Mouse (Mus musculus) neural tube, embryonic 15.5 days (tissue): Measurements from ENCODE around the gene Adamts12. TPM values are rescaled to one million over a fixed set of nuclear protein-coding genes. Genes with fewer than 3 reads are reported as not detected.

Experiments used
- ATAC-seq: fragments of 200-750 bp; cut with Nextera tagmentation; 2 replicates; pipeline ENCODE4 v1.8.0; 2017; ENCODE audit warnings: mild to moderate bottlenecking, moderate TSS enrichment, moderate library complexity; ENCODE audit not compliant: low FRiP score
- H3K27ac ChIP-seq: fragments of 300-500 bp; sonication (generic); replicated peaks from 2 replicates; pipeline ENCODE4 v1.5.1; 2015; ENCODE audit warnings: mild to moderate bottlenecking, inconsistent platforms
- H3K27me3 ChIP-seq: fragments of 300-500 bp; sonication (generic); replicated peaks from 2 replicates; pipeline ENCODE4 v1.6.1; 2015; ENCODE audit warnings: inconsistent platforms
- H3K36me3 ChIP-seq: fragments of 300-500 bp; sonication (generic); 2 replicates; pipeline ENCODE4 v1.6.1; 2015; ENCODE audit warnings: inconsistent platforms
- H3K4me1 ChIP-seq: fragments of 300-500 bp; sonication (generic); 2 replicates; pipeline ENCODE4 v1.6.1; 2015; ENCODE audit warnings: inconsistent platforms
- H3K4me2 ChIP-seq: fragments of 300-500 bp; sonication (generic); 2 replicates; pipeline ENCODE4 v1.6.1; 2015; ENCODE audit warnings: inconsistent platforms, mild to moderate bottlenecking, moderate library complexity
- H3K4me3 ChIP-seq: fragments of 300-500 bp; sonication (generic); replicated peaks from 2 replicates; pipeline ENCODE4 v1.5.1; 2015; ENCODE audit warnings: mild to moderate bottlenecking, inconsistent platforms
- H3K9ac ChIP-seq: fragments of 300-500 bp; sonication (generic); replicated peaks from 2 replicates; pipeline ENCODE4 v1.6.1; 2015; ENCODE audit warnings: mild to moderate bottlenecking, inconsistent platforms
- H3K9me3 ChIP-seq: fragments of 300-500 bp; sonication (generic); replicated peaks from 2 replicates; pipeline ENCODE4 v1.6.1; 2016; ENCODE audit warnings: inconsistent platforms
- WGBS: fragments of 180-500 bp; shearing (Covaris S2); methylation state at CpG from one replicate; pipeline ENCODE4 v1.1.7; 2015; ENCODE audit warnings: mixed read lengths; 5-methylcytosine and 5-hydroxymethylcytosine counted together
- polyA plus RNA-seq: library from polyadenylated mRNA; unstranded; fragments of >200 nt; fragmentation: Nextera tagmentation; extraction: Ambion mirVana; gene quantifications from 2 replicates; pipeline ENCODE4 v1.2.1, GENCODE M21; 2015

Gene Adamts12
- 1.5 and 1.9 TPM in 2 replicates for polyA plus RNA-seq

GRCm38 (mm10) chr15:11064558-11065411, at the start of gene Adamts12:
TSS of gene Adamts12 (plus strand) at chr15:11064790.
- Histone ChIP-seq H3K4me1 (peaks cover 27% of the 10 kb centered on the region), H3K4me2 (peak within 1 kb of the TSS; percentile 57), H3K9ac (peak within 1 kb of the TSS; percentile 42), H3K36me3 (no peaks in the 10 kb centered on the region), H3K27ac (peak within 1 kb of the TSS; percentile 81), H3K27me3 (no peaks in the 10 kb centered on the region), H3K9me3 (no peaks in the 10 kb centered on the region), H3K4me3 (peak within 1 kb of the TSS; percentile 37)
- 2% methylated on average over 25 of the region's 25 CpGs for WGBS
- peak; percentile 85 for ATAC-seq

- Histone ChIP-seq H3K36me3 (no peaks in the 10 kb centered on the region), H3K4me1 (no peaks in the 10 kb centered on the region), H3K9ac (no peak overlapping the region), H3K27me3 (no peaks in the 10 kb centered on the region), H3K4me2 (no peak overlapping the region), H3K27ac (no peak overlapping the region), H3K9me3 (no peaks in the 10 kb centered on the region), H3K4me3 (no peak overlapping the region)
- ATAC-seq: no peak
- 72% methylated on average over 2 of the region's 2 CpGs for WGBS
These were observed 49.7 kb upstream of the Adamts12 start for GRCm38 (mm10) chr15:11014931-11015330.

- no peaks in the 10 kb centered on the region for H3K27me3 ChIP-seq
- no peak overlapping the region for H3K4me3 ChIP-seq
- no peak overlapping the region for H3K4me2 ChIP-seq
- 76% methylated on average over 4 of the region's 4 CpGs for WGBS
- H3K36me3 ChIP-seq: no peaks in the 10 kb centered on the region
- no peak overlapping the region for H3K9ac ChIP-seq
- no peak for ATAC-seq
- H3K4me1 ChIP-seq: no peaks in the 10 kb centered on the region
- H3K9me3 ChIP-seq: no peaks in the 10 kb centered on the region
- no peak overlapping the region for H3K27ac ChIP-seq
These were observed 37.6 kb upstream of the Adamts12 start for GRCm38 (mm10) chr15:11026801-11027561.

GRCm38 (mm10) chr15:11030188-11030587, 34.4 kb upstream of the Adamts12 start:
- no peaks in the 10 kb centered on the region for H3K36me3 ChIP-seq
- 75% methylated on average over 3 of the region's 3 CpGs for WGBS
- no peaks in the 10 kb centered on the region for H3K4me1 ChIP-seq
- H3K27me3 ChIP-seq: peaks cover 15% of the 10 kb centered on the region
- H3K4me2 ChIP-seq: no peak overlapping the region
- no peaks in the 10 kb centered on the region for H3K9me3 ChIP-seq
- no peak overlapping the region for H3K27ac ChIP-seq
- H3K9ac ChIP-seq: no peak overlapping the region
- H3K4me3 ChIP-seq: no peak overlapping the region
- ATAC-seq: no peak

GRCm38 (mm10) chr15:11035947-11036474, 28.6 kb upstream of the Adamts12 start:
- no peaks in the 10 kb centered on the region for H3K9me3 ChIP-seq
- H3K27ac ChIP-seq: no peak overlapping the region
- peak overlapping the region; percentile 44 for H3K9ac ChIP-seq
- H3K27me3 ChIP-seq: peaks cover 47% of the 10 kb centered on the region
- H3K36me3 ChIP-seq: no peaks in the 10 kb centered on the region
- peaks cover 31% of the 10 kb centered on the region for H3K4me1 ChIP-seq
- WGBS: 5% methylated on average over 34 of the region's 34 CpGs
- H3K4me3 ChIP-seq: peak overlapping the region; percentile 44
- H3K4me2 ChIP-seq: peak overlapping the region; percentile 86
- ATAC-seq: peak; percentile 62; the same call in 1 of the 2 replicates

GRCm38 (mm10) chr15:11036535-11037375, 27.8 kb upstream of the Adamts12 start:
- 2% methylated on average over 49 of the region's 49 CpGs for WGBS
- Histone ChIP-seq H3K36me3 (no peaks in the 10 kb centered on the region), H3K9ac (peak overlapping the region; percentile 44), H3K4me2 (peak overlapping the region; percentile 86), H3K27me3 (peaks cover 47% of the 10 kb centered on the region), H3K9me3 (no peaks in the 10 kb centered on the region), H3K4me1 (peaks cover 31% of the 10 kb centered on the region), H3K4me3 (peak overlapping the region; percentile 44), H3K27ac (no peak overlapping the region)
- ATAC-seq: peak; percentile 51; the same call in 1 of the 2 replicates

- WGBS: 4% methylated on average over 8 of the region's 8 CpGs
- Histone ChIP-seq H3K4me1 (peaks cover 31% of the 10 kb centered on the region), H3K27ac (no peak overlapping the region), H3K9ac (peak overlapping the region; percentile 44), H3K27me3 (peaks cover 47% of the 10 kb centered on the region), H3K4me2 (peak overlapping the region; percentile 86), H3K9me3 (no peaks in the 10 kb centered on the region), H3K36me3 (no peaks in the 10 kb centered on the region), H3K4me3 (peak overlapping the region; percentile 44)
- ATAC-seq: peak; percentile 36; the same call in 1 of the 2 replicates
These were observed 27.3 kb upstream of the Adamts12 start for GRCm38 (mm10) chr15:11037376-11037695.

- H3K4me1 ChIP-seq: peaks cover 31% of the 10 kb centered on the region
- peak within 1 kb of the TSS; percentile 44 for H3K4me3 ChIP-seq
- WGBS: 1% methylated on average over 16 of the region's 16 CpGs
- H3K9ac ChIP-seq: peak within 1 kb of the TSS; percentile 44
- peaks cover 47% of the 10 kb centered on the region for H3K27me3 ChIP-seq
- H3K36me3 ChIP-seq: no peaks in the 10 kb centered on the region
- ATAC-seq: no peak; the same call in 1 of the 2 replicates
- peak within 1 kb of the TSS; percentile 86 for H3K4me2 ChIP-seq
- no peak within 1 kb of the TSS for H3K27ac ChIP-seq
- no peaks in the 10 kb centered on the region for H3K9me3 ChIP-seq
These were observed 26.9 kb upstream of the Adamts12 start, which contains the start of gene Rxfp3 for GRCm38 (mm10) chr15:11037711-11038110. TSS of gene Rxfp3 (minus strand) at chr15:11037991.

- Histone ChIP-seq H3K9ac (no peak overlapping the region), H3K4me3 (no peak overlapping the region; the same call in 1 of the 2 replicates), H3K9me3 (no peaks in the 10 kb centered on the region), H3K4me2 (peak overlapping the region; percentile 86), H3K4me1 (peaks cover 31% of the 10 kb centered on the region), H3K36me3 (no peaks in the 10 kb centered on the region), H3K27ac (no peak overlapping the region), H3K27me3 (peaks cover 47% of the 10 kb centered on the region)
- no peak for ATAC-seq
- WGBS: under 1% methylated on average over 12 of the region's 12 CpGs
These were observed 26.1 kb upstream of the Adamts12 start for GRCm38 (mm10) chr15:11038476-11038875.

GRCm38 (mm10) chr15:11040067-11040466, 24.5 kb upstream of the Adamts12 start:
- Histone ChIP-seq H3K9me3 (no peaks in the 10 kb centered on the region), H3K4me2 (no peak overlapping the region)

GRCm38 (mm10) chr15:11041229-11041628, 23.4 kb upstream of the Adamts12 start:
- 89% methylated on average over 2 of the region's 2 CpGs for WGBS
- Histone ChIP-seq H3K36me3 (no peaks in the 10 kb centered on the region), H3K9me3 (no peaks in the 10 kb centered on the region), H3K4me2 (no peak overlapping the region), H3K9ac (no peak overlapping the region), H3K4me3 (no peak overlapping the region), H3K4me1 (peaks cover 22% of the 10 kb centered on the region), H3K27me3 (peaks cover 22% of the 10 kb centered on the region), H3K27ac (no peak overlapping the region)
- ATAC-seq: no peak

More at GRCm38 (mm10) chr15:11040067-11040466, 24.5 kb upstream of the Adamts12 start:
- ATAC-seq: no peak
- WGBS: 75% methylated on average over 5 of the region's 5 CpGs
- Histone ChIP-seq H3K4me3 (no peak overlapping the region), H3K27me3 (peaks cover 33% of the 10 kb centered on the region), H3K36me3 (no peaks in the 10 kb centered on the region), H3K27ac (no peak overlapping the region), H3K4me1 (peaks cover 31% of the 10 kb centered on the region), H3K9ac (no peak overlapping the region)
